Mouse (Mus musculus): ENCODE measurements around the gene Dennd6b.

Dennd6b gene

GRCm38 (mm10) chr15:89181561-89182270 is 14.6 kb downstream of the Dennd6b start:
- no peak for DNase-seq (ENCODE audit: extremely low read depth, low read depth)

- DNase-seq (ENCODE audit: extremely low read depth, low read depth) = no peak
Measured at GRCm38 (mm10) chr15:89180571-89181229, 15.6 kb downstream of the Dennd6b start, which contains the start of gene Plxnb2. Plxnb2 (minus strand) TSS chr15:89180788.

DNA sequence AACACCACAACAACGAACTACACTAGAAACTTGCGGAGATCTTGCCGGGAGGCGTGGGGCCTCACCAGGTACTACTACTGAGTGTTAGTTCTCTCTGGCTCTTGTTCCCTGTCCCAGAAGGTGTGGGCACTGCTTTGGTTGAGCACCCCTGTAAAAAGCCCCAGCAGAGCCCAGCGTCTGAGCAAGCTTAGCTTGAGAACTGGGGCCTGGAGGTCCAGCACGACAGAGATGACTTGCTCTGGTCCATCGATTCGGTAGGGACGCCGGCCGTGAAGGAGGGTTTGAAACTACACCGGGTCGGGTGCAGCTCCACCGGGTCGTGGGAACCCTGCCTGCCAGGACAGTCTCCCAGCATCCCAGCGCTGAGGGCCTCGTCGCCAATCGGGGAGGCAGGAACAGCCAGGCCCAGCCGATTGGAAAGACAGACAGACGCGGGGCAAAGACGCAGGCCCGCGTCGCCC is 16.2 kb downstream of the Dennd6b start:
- DNase-seq (ENCODE audit: extremely low read depth, low read depth) = no peak

GRCm38 (mm10) chr15:89179630-89179964 is 16.7 kb downstream of the Dennd6b start:
- no peak for DNase-seq (ENCODE audit: extremely low read depth, low read depth)

DNA sequence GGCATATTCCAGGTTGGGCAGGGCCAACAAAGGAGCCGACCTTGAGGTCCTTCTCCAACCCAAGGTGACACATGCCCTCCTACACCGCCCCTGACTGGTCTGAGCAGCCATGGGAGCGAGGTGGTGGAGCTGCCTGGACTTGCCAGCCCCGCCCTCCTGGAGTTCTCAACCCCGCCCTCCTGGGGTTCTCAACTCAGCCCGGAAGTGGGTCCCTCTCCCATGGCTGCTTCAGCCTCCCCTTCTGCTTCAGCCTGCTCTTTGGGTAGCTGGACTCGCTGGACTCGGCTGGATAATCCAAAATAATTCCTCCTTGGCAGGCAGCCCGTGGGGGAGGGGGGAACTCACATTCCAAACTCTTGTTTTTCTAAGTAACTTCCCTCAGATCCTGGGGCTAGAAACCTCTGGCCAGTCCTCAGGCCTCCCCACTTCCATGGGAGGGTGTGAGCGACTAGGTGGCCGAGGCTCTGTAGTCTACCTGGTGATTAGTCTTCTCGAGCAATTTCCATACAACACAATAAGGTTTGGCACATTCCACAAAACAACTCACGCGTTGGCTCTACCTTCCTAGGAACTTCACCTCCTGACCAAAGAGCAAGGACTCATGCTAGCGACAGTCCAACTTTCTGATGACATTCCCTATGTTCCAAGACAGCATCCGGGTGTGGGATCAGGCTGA is 17.2 kb downstream of the Dennd6b start:
- DNase-seq (ENCODE audit: extremely low read depth, low read depth) = no peak

DNA sequence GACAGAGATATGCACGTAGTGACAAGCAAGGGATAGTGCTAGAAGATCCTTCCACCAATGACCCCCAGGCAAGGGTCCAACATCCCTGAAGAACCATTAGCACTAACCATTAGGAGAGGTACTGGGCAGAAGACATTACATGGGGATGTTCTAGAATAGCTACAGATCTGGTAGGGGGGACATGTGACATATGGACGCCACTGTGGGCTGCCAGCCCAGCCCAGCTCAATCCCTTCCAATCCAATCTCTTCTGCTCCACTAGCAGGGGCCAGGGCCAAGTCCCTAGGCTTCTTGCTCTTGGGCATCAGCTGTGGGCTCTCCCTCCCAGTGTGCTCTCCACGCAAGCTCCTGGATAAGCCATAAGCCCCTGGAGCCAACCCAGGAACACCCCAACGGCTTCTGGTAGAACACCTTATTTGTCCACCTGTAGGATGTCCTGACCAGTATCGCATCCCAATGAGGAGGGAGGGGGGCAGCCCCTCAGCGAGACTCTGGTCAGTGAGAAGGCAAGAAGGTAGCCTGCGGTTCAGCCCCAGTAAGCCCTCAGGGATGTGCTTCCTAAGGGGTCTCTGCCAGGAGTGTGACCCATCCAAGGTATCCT is 17.9 kb downstream of the Dennd6b start:
- DNase-seq (ENCODE audit: extremely low read depth, low read depth) = no peak

- DNase-seq (ENCODE audit: extremely low read depth, low read depth) = no peak
Measured at GRCm38 (mm10) chr15:89177576-89178259, 18.6 kb downstream of the Dennd6b start.

DNA sequence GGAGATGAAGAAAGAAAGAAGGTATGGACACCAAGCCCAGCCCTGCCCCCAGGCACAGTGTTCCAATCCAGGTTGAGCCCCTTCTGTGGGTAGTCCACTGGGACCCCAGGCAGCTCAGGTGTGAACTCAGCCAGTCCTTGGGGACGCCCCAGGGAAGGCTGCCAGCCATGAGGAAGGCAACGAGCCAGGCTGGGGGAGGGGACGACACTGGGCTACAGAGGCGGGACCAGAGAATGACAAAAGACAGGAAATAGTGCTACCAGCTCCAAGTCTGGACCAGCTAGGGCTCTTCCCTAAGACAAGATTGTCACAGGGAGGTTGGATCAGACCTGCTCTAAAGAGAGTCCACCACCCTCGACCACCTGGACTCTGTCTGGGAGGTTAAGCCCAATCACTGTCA is 19.2 kb downstream of the Dennd6b start:
- DNase-seq (ENCODE audit: extremely low read depth, low read depth) = no peak

GRCm38 (mm10) chr15:89175411-89176155 is 20.7 kb downstream of the Dennd6b start:
- no peak for DNase-seq (ENCODE audit: extremely low read depth, low read depth)

GRCm38 (mm10) chr15:89174889-89175339 is 21.4 kb downstream of the Dennd6b start:
- DNase-seq (ENCODE audit: extremely low read depth, low read depth) = no peak

- no peak for DNase-seq (ENCODE audit: extremely low read depth, low read depth)
Measured at GRCm38 (mm10) chr15:89173906-89174214, 22.4 kb downstream of the Dennd6b start.

- no peak for DNase-seq (ENCODE audit: extremely low read depth, low read depth)
Measured at GRCm38 (mm10) chr15:89173024-89173905, 23.0 kb downstream of the Dennd6b start.

DNA sequence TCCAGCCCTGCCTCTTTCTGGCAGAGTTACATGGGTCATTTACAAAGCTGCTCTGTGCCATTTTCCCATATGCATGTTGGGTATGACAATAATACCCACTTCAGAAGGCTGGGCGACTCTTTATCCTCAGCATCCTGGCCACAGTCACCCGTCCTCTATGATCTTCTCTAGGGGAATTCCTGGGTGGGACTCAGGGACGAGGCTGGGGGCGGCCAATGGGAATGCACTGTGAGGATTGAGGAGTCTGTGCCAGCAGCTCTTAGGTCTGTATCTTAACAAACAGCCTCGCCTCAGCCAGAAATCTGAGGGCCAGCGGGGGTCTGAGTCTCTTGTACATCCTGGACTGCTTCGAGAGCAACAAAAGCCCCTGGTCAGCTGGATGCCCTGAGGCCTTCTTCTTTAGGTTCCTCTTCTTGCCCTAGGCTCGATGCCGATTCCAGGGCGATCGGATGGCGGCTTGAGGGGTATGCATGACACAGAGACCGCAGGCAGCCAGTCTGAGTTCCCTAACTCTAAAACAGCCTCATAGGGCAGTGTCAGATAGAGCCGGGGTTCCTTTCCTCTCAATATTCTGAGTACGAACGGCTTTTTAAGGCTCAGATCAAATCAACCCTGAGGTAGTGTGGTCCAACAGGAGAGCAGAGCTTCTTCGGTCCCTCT is 23.9 kb downstream of the Dennd6b start:
- DNase-seq (ENCODE audit: extremely low read depth, low read depth) = no peak

DNA sequence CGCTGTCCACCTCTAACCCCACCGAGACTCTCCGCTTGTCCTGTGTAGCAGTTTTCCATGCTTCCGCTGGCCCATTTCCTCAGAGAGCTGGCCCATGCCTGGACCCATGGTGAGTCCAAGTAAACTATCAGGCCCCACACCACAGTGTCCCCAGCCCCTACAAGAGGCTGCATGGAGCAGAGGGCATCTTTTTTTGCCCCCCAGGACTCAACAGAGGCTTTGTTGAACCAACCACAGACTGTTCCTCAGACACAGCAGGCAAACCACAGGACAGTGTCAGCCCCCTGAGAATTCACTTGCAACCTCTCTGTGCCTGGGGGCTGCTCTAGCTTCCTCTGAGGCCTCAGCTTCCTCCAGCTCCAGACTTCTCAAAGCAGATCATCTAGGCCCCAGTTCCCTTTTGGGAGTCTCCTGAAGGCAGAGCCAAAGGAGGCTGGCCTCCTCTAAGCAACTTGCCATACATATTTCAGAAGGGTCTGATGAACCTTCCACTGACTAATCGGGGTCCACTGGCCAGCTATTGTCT is 24.7 kb downstream of the Dennd6b start:
- no peak for DNase-seq (ENCODE audit: extremely low read depth, low read depth)

DNA sequence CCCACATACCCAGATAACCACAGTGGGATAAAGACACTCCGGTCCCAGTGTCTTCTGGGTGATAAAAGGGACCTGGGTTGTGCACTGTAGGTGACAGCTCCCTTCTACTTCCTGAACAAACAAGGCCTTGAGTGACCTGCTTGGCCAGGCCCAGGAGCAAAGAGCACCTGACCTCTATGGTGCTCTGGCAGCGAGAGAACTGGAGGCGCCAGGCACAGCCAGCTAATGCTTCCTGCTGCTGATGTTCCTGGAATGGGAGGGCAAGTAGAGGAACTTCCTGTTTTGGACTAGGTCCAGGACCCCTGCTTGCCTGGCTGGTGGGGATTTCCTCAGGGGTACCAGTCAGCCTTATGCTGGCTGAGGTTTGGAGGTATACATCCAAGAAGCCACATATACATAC is 26.2 kb downstream of the Dennd6b start:
- no peak for DNase-seq (ENCODE audit: extremely low read depth, low read depth)

- DNase-seq (ENCODE audit: extremely low read depth, low read depth) = no peak
Measured at GRCm38 (mm10) chr15:89169431-89169830, 26.9 kb downstream of the Dennd6b start.

DNA sequence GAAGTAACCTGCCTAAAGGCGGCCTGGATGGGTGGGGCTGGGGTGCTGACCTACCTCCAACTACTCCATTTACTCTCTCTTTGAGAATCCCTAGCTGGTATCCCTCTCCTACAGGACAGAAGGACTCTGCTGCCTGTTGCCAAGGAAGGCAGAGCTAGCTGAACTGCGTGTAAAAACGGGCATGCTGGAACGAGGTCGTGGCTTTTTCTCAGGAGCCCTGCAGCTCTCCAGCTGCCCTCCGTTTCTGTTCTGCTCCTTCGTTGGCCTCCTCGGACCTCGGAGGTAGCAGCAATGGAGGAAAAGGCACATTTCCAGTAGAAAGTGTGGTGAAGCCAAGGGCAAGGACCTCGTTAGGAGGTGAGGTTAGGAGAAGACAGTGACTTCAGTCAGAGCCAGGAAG is 27.4 kb downstream of the Dennd6b start:
- DNase-seq (ENCODE audit: extremely low read depth, low read depth) = no peak

DNA sequence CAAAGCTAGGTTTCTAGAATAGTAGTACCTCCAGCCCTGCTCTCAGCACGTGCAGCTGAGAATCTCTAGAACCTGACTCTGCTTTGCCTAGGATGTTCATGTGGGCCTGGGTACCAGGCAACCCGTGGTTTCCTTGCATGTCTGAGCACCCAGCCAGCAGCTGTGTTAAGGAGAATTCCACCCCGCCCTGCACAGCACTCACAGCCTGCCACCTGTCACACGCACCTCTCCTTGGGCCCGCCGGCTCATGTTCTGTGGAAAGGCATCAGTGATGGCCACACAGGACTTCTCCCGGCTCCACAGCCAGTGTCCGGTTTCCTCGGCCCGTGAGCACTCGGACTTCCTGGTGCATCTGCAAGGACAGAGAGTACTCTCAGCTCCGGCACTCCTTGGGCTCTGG is 30.8 kb downstream of the Dennd6b start:
- DNase-seq (ENCODE audit: extremely low read depth, low read depth) = no peak

GRCm38 (mm10) chr15:89161397-89161796 is 34.9 kb downstream of the Dennd6b start:
- DNase-seq (ENCODE audit: extremely low read depth, low read depth) = no peak

Measured in MEL-GATA-1-ER (cell line).